Comparison of ENCODE assay signal across 39 mouse cellular contexts in genomic region chr9:98924183-98924582, GRCm38 (mm10). TPM values are rescaled to one million over a fixed set of nuclear protein-coding genes. Genes with fewer than 3 reads are reported as not detected.
"Had no signal": no experiment of that assay in that cellular context is flagged by ENCODE, and none has a peak within 500 bp of the region (broad histone marks: within the 10 kb centered on the region; RNA-seq: fewer than 3 reads in every experiment).

No protein-coding gene starts in this region.

- H3K4me3 ChIP-seq: heart, adult 2 months; heart, embryonic 13.5 days; heart, embryonic 15.5 days; hindbrain, embryonic 13.5 days; hindbrain, embryonic 15.5 days; kidney, embryonic 15.5 days; limb, embryonic 13.5 days; limb, embryonic 15.5 days; liver, embryonic 12.5 days had no signal

- H3K9ac ChIP-seq: heart, embryonic 13.5 days; heart, embryonic 15.5 days; hindbrain, embryonic 13.5 days; hindbrain, embryonic 15.5 days; kidney, embryonic 15.5 days; limb, embryonic 13.5 days; limb, embryonic 15.5 days; liver, embryonic 12.5 days had no signal

- H3K9me3 ChIP-seq: heart, embryonic 13.5 days; heart, embryonic 15.5 days; hindbrain, embryonic 13.5 days; hindbrain, embryonic 15.5 days; kidney, embryonic 15.5 days; limb, embryonic 13.5 days; limb, embryonic 15.5 days; liver, embryonic 12.5 days had no signal

- ATAC-seq: hindbrain, postnatal 0 days; intestine, embryonic 16.5 days; liver, embryonic 12.5 days had no signal

- H3K4me2 ChIP-seq: heart, embryonic 11.5 days; heart, embryonic 15.5 days; hindbrain, embryonic 13.5 days; hindbrain, embryonic 15.5 days; kidney, embryonic 15.5 days; limb, embryonic 13.5 days; limb, embryonic 15.5 days; liver, embryonic 12.5 days had no signal

- DNase-seq: gastrocnemius, postnatal 14 days; gastrocnemius, postnatal 36 days; heart, adult 11 months; heart, adult 2 months; heart, postnatal 14 days; heart, postnatal 36 days; kidney, adult 11 months; kidney, adult 2 months; kidney, adult 9 months; kidney, postnatal 14 days; kidney, postnatal 36 days; layer of hippocampus, postnatal 36 days; left cerebral cortex, postnatal 4 days had no signal

- H3K27ac ChIP-seq: heart, adult 2 months; heart, embryonic 13.5 days; heart, embryonic 15.5 days; hindbrain, embryonic 13.5 days; hindbrain, embryonic 15.5 days; hindbrain, postnatal 0 days; kidney, embryonic 15.5 days; kidney, postnatal 0 days; limb, embryonic 13.5 days; limb, embryonic 15.5 days; liver, embryonic 12.5 days had no signal

- H3K36me3 ChIP-seq: heart, embryonic 13.5 days; heart, embryonic 15.5 days; hindbrain, embryonic 13.5 days; hindbrain, embryonic 15.5 days; kidney, embryonic 15.5 days; limb, embryonic 13.5 days; limb, embryonic 15.5 days; liver, embryonic 12.5 days had no signal

- H3K27me3 ChIP-seq: heart, embryonic 13.5 days; heart, embryonic 15.5 days; hindbrain, embryonic 13.5 days; hindbrain, embryonic 15.5 days; kidney, embryonic 15.5 days; limb, embryonic 13.5 days; limb, embryonic 15.5 days; liver, embryonic 12.5 days had no signal

- H3K4me1 ChIP-seq: heart, embryonic 15.5 days; hindbrain, embryonic 13.5 days; hindbrain, embryonic 15.5 days; kidney, embryonic 15.5 days; limb, embryonic 13.5 days; limb, embryonic 15.5 days; liver, embryonic 12.5 days had no signal

RNA-seq across cellular contexts. Expression of gene 7420426K07Rik, which starts 21.3 kb away (rescaled TPM):
- total RNA-seq: gastrocnemius, adult 18-20 months; gastrocnemius, adult 8-10 months; gastrocnemius, postnatal 14 days; gastrocnemius, postnatal 36 days; heart, adult 2 months; heart, postnatal 14 days; heart, postnatal 36 days; hematopoietic stem cell, adult 5-6 weeks; hindbrain, postnatal 0 days; layer of hippocampus, adult 18-20 months; layer of hippocampus, postnatal 14 days; layer of hippocampus, postnatal 36 days; left cerebral cortex, adult 18-20 months; left cerebral cortex, postnatal 14 days; left cerebral cortex, postnatal 4 days; liver, adult 2 months had no signal
- polyA plus RNA-seq: gonadal fat pad, adult 2 months; heart, adult 2 months; heart, embryonic 11.5 days; heart, embryonic 13.5 days; heart, embryonic 15.5 days; heart, postnatal 0 days; hindbrain, embryonic 11.5 days; hindbrain, embryonic 13.5 days; hindbrain, embryonic 15.5 days; hindbrain, postnatal 0 days; intestine, embryonic 14.5 days; intestine, embryonic 16.5 days; kidney, adult 2 months; kidney, embryonic 15.5 days; kidney, postnatal 0 days; large intestine, adult 2 months; limb, embryonic 11.5 days; limb, embryonic 13.5 days; limb, embryonic 15.5 days; liver, adult 2 months; liver, embryonic 12.5 days had no signal

RNA-seq across cellular contexts. Expression of gene Foxl2, which starts 30.9 kb away (rescaled TPM):
- total RNA-seq: gastrocnemius, adult 8-10 months; gastrocnemius, postnatal 14 days; gastrocnemius, postnatal 36 days; heart, adult 2 months; heart, postnatal 14 days; heart, postnatal 36 days; hematopoietic stem cell, adult 5-6 weeks; liver, adult 2 months had no signal
- polyA plus RNA-seq: heart, adult 2 months; heart, embryonic 11.5 days; heart, embryonic 13.5 days; heart, embryonic 15.5 days; heart, postnatal 0 days; intestine, embryonic 14.5 days; intestine, embryonic 16.5 days; kidney, adult 2 months; kidney, embryonic 15.5 days; kidney, postnatal 0 days; large intestine, adult 2 months; limb, embryonic 11.5 days; limb, embryonic 13.5 days; liver, adult 2 months; liver, embryonic 12.5 days had no signal

RNA-seq across cellular contexts. Expression of gene Prr23a3, which starts 59.6 kb away (rescaled TPM):
- total RNA-seq: gastrocnemius, adult 18-20 months; gastrocnemius, adult 8-10 months; gastrocnemius, postnatal 14 days; gastrocnemius, postnatal 36 days; heart, adult 2 months; heart, postnatal 14 days; heart, postnatal 36 days; hematopoietic stem cell, adult 5-6 weeks; hindbrain, postnatal 0 days; layer of hippocampus, adult 18-20 months; layer of hippocampus, postnatal 14 days; layer of hippocampus, postnatal 36 days; left cerebral cortex, adult 18-20 months; left cerebral cortex, postnatal 14 days; left cerebral cortex, postnatal 4 days; liver, adult 2 months had no signal
- polyA plus RNA-seq: gonadal fat pad, adult 2 months; heart, adult 2 months; heart, embryonic 11.5 days; heart, embryonic 13.5 days; heart, embryonic 15.5 days; heart, postnatal 0 days; hindbrain, embryonic 11.5 days; hindbrain, embryonic 13.5 days; hindbrain, embryonic 15.5 days; hindbrain, postnatal 0 days; intestine, embryonic 14.5 days; intestine, embryonic 16.5 days; kidney, adult 2 months; kidney, embryonic 15.5 days; kidney, postnatal 0 days; large intestine, adult 2 months; limb, embryonic 11.5 days; limb, embryonic 15.5 days; liver, adult 2 months; liver, embryonic 12.5 days had no signal
